Mouse (Mus musculus): ENCODE measurements around the gene Angptl7. TPM values are rescaled to one million over a fixed set of nuclear protein-coding genes. Genes with fewer than 3 reads are reported as not detected.
A peak's percentile ranks its signal among the peaks of the same experiment; 100 is the strongest.

The Angptl7 gene
- polyA plus RNA-seq, 1 experiment: 8.5 TPM

GRCm38 (mm10) chr4:148455477-148456025, 44.7 kb downstream of the Angptl7 start:
- peak; percentile 56 for DNase-seq (ENCODE audit: low read depth)

- no peak for DNase-seq (ENCODE audit: low read depth)
Observed at GRCm38 (mm10) chr4:148453707-148454106, 46.6 kb downstream of the Angptl7 start.

- DNase-seq (ENCODE audit: low read depth): no peak
Observed at GRCm38 (mm10) chr4:148448853-148449245, 51.4 kb downstream of the Angptl7 start.

GRCm38 (mm10) chr4:148448179-148448852, 51.9 kb downstream of the Angptl7 start, which contains the start of gene Mtor:
Gene Mtor, plus strand, starts transcription at chr4:148448611.
- DNase-seq (ENCODE audit: low read depth): peak; percentile 94

Other genes with a start within 250 kb of the Angptl7 start
- 0.06 and 0.15 TPM in 2 replicates for gene Disp3, start 212.5 kb downstream of the Angptl7 start, polyA plus RNA-seq (2012; rRNA removed)
- 17.9 and 24.7 TPM in 2 replicates for gene Ubiad1, start 55.7 kb downstream of the Angptl7 start, polyA plus RNA-seq (2012; rRNA removed)
- gene Mtor, start 51.8 kb downstream of the Angptl7 start, polyA plus RNA-seq (2012; rRNA removed): 35.9 and 40.9 TPM in 2 replicates
- gene Exosc10, start 58.0 kb upstream of the Angptl7 start, polyA plus RNA-seq (2012; rRNA removed): 23.9 and 32.0 TPM in 2 replicates
- gene Srm, start 91.0 kb upstream of the Angptl7 start, polyA plus RNA-seq (2012; rRNA removed): 75.5 and 81.6 TPM in 2 replicates
- gene Masp2, start 102.1 kb upstream of the Angptl7 start, polyA plus RNA-seq (2012; rRNA removed): 1.3 and 2.3 TPM in 2 replicates
- 111 and 119 TPM in 2 replicates for gene Tardbp, start 126.6 kb upstream of the Angptl7 start, polyA plus RNA-seq (2012; rRNA removed)
- gene Gm572, start 142.9 kb upstream of the Angptl7 start, polyA plus RNA-seq (2012; rRNA removed): 0.14 TPM in 1 of 2 replicates, not detected in the other